Mouse (Mus musculus) heart, postnatal 14 days (tissue): ENCODE results near the gene Lancl2. TPM values are rescaled to one million over a fixed set of nuclear protein-coding genes. Genes with fewer than 3 reads are reported as not detected.

ENCODE experiments used
- DNase-seq, 2 experiments: peaks; one replicate each; pipeline ENCODE4 v3.0.0; 2021 to 2022
- intact Hi-C: fragments of 180-260 bp; cut with DNase I; formaldehyde crosslinking; loops from one replicate; pipeline ENCODE4 v1.15.1; 2025
- long read RNA-seq, 2 experiments: library from polyadenylated mRNA; stranded (forward); transcript quantifications; one replicate each; pipeline ENCODE4 v2.0.0; 2021
- total RNA-seq, 2 experiments: library from RNA; stranded (reverse); gene quantifications; 2 replicates each; pipeline ENCODE4 v1.2.3; 2021

Gene Lancl2
- 10 to 100 TPM; 13.0 to 15.2 TPM for total RNA-seq
- long read RNA-seq, experiment 1, transcript Lancl2-201 (9 exons, 2,509 nt), result major isoform, 12 of 12 reads
- long read RNA-seq, experiment 1, partial matches to known transcripts, result 0 of 12 reads
- long read RNA-seq, experiment 1, other reads (novel, unspliced or antisense), result 0 of 12 reads
- long read RNA-seq, experiment 2, transcript Lancl2-201 (9 exons, 2,509 nt), result major isoform, 9 of 10 reads
- long read RNA-seq, experiment 2, partial matches to known transcripts, result 0 of 10 reads
- long read RNA-seq, experiment 2, other reads (novel, unspliced or antisense), result 1 of 10 reads

DNA sequence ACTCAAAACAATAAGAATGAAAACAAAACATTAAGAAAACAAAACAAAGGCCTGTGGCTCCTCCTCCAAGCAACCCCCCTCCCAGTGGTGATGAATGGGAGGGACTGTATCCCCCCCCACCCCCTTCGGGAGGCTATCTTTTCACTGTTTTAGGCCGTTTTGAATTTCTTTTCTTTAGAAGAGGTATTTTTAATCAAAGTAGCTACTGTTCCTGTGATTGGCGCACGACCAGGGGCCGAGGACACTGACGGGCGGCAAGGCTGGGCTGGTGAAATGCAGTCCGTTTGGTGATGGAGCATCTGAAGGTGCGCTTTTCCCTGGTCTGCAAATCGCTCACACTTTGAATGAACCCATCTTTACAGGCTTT, at the start of gene Lancl2:
Gene Lancl2, plus strand, starts transcription at position 165 of the 367 bp plus-strand sequence.
- intact Hi-C loops, result loop anchor here (10.0 kb wide), 2 partner anchors 122 to 168 kb away; partner anchors contain the start of genes Ppm1k and Vopp1
- peak in 1 of 2 experiments; percentile 38 for DNase-seq

GRCm38 (mm10) chr6:57661295-57661694, 41.0 kb upstream of the Lancl2 start:
- intact Hi-C loops, result no loop called here
- DNase-seq, result no peak

- DNase-seq, result no peak
- intact Hi-C loops, result no loop called here
These were observed 18.2 kb upstream of the Lancl2 start for GRCm38 (mm10) chr6:57684156-57684555.

GRCm38 (mm10) chr6:57691467-57692261, 10.7 kb upstream of the Lancl2 start, which contains the start of gene Pyurf:
Pyurf (minus strand) TSS chr6:57692078.
- DNase-seq, result peak; percentile 82 to 89
- intact Hi-C loops, result no loop called here

GRCm38 (mm10) chr6:57693116-57693515, 9.2 kb upstream of the Lancl2 start:
- DNase-seq, result no peak
- intact Hi-C loops, result no loop called here

- intact Hi-C loops, result loop anchor here (10.0 kb wide), 2 partner anchors 123 to 167 kb away; partner anchors contain the start of genes Ppm1k and Vopp1
These were observed 654 bp upstream of the Lancl2 start for GRCm38 (mm10) chr6:57701686-57702085.

GRCm38 (mm10) chr6:57702743-57703499, 581 bp downstream of the Lancl2 start:
- peak; percentile 95 to 96 for DNase-seq
- intact Hi-C loops, result loop anchor here (10.0 kb wide), 2 partner anchors 122 to 168 kb away; partner anchors contain the start of genes Ppm1k and Vopp1

More at GRCm38 (mm10) chr6:57701686-57702085, 654 bp upstream of the Lancl2 start:
- DNase-seq, result no peak

- DNase-seq, result peak; percentile 10 to 12
- intact Hi-C loops, result loop anchor here (10.0 kb wide), 2 partner anchors 121 to 169 kb away; partner anchors contain the start of genes Ppm1k and Vopp1
These were observed 1.4 kb downstream of the Lancl2 start for GRCm38 (mm10) chr6:57703703-57704102.

GRCm38 (mm10) chr6:57706721-57707120, 4.4 kb downstream of the Lancl2 start:
- no peak for DNase-seq
- intact Hi-C loops, result loop anchor here (10.0 kb wide), 2 partner anchors 118 to 172 kb away; partner anchors contain the start of genes Ppm1k and Vopp1

- DNase-seq, result no peak
- intact Hi-C loops, result no loop called here
These were observed 9.4 kb downstream of the Lancl2 start for GRCm38 (mm10) chr6:57711726-57712125.

- DNase-seq, result no peak
- intact Hi-C loops, result no loop called here
These were observed 19.0 kb downstream of the Lancl2 start for GRCm38 (mm10) chr6:57721347-57721746.

DNA sequence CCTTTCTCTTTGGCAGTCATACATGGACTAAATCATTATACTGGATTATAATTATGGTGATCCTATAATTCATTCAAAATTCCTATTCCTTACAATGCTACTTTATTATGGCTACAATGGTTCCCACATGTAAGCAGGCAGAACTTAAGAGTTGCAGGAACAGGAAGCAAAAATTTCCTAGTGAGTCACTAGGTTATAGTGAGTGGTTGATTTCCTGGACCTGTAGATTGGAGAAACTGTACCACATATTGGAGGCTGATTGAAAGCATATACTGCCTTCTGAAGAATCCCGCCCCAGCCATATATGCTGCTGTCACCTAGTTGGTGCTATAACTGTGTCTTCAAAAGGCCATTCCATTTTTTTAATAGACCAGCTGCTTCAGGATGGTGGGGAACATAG, 40.4 kb downstream of the Lancl2 start:
- DNase-seq, result no peak
- intact Hi-C loops, result no loop called here

DNA sequence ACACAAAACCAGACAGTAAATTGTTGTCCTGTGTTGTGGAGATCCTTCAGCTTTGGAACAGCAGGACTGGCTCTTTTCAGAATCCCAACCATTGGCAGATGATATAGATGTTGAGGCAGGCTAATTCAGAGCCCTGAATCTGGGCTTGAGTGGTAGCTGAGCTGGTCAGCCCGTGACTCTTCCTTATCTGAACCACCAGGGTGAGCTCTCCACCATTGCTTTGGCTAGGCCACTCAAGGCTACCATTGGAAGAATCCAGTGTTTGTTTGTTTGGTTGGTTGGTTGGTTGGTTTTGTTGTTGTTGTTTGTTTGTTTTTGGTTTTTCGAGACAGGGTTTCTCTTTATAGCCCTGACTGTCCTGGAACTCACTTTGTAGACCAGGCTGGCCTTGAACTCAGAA, 41.0 kb downstream of the Lancl2 start:
- peak in 1 of 2 experiments; percentile 5 for DNase-seq
- intact Hi-C loops, result no loop called here

DNA sequence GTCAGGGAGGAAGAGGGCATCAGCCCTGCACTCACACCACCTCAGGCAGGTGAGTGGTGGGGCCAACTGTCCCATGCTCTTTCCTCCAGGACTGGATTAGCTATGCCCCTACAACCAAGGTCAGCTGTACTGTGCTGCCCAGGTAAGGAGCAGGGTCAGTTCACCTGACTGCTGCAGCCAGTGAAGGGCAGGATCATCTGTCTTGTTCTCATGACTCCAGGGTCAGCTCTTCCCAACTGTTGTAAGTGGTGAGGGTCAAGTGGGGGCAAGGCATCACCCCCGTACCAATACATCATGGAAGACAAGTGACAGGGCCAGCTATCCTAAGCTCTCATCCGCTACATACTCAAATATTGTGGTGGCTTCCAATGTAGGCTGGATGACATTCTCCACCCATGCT, 41.8 kb downstream of the Lancl2 start:
- no peak for DNase-seq
- intact Hi-C loops, result no loop called here

- no peak for DNase-seq
- intact Hi-C loops, result no loop called here
These were observed 42.8 kb downstream of the Lancl2 start for GRCm38 (mm10) chr6:57744974-57745747.

DNA sequence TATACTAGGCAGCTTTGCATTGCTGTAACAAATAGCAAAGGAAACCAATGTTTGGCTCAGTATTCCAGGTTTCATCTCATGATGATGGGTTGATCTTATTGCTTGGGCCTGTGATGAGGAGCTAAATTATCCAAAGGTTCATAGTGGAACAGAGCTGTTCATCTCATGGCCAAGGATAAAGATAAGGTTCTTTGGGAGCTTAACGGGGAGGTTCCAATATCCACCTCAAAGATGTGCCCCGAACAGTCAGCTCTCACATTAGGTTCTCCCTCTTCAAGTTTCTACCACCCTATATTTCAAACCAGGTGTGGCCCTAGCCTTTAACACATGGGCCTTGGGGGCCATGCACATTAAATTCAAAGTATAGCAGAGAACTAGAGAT, 43.4 kb downstream of the Lancl2 start:
- no peak for DNase-seq
- intact Hi-C loops, result no loop called here

DNA sequence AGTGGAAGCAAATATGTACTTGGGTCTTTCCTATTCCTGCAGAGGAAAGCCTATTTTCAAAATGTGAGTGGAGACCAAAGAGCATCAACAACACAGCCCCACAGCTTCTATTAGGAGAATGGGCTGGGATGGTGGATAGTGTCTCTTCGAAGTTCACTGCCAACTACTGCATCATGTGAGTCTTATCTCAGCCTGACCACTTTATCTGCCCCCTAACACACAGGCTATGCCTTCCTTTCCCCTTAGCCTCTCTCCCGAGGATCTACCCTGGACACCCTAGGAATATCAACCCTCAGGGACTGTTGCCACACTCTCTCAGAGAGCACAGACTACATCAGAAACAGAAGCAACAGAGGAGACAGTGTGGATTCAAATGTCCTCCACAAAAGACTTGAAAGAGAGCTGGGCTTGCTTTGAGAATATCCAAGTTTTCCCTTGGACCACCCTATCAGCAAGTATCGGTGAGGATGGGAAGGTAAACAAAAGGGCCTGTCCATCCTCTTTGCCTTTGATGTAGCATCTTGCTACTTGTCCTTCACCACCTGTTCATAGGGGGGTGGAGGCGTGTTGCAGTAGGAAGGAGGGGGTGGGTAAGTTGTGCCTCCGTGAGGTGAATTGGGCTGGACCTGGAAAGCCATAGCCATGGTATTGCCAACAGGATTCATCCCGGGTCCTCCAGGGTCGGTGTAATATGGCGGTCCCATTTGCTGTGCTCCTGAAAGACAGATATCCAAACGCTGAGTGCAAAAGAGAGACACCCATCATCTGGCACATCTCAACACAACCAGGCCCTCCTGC, 51.8 kb downstream of the Lancl2 start:
- intact Hi-C loops, result no loop called here

DNA sequence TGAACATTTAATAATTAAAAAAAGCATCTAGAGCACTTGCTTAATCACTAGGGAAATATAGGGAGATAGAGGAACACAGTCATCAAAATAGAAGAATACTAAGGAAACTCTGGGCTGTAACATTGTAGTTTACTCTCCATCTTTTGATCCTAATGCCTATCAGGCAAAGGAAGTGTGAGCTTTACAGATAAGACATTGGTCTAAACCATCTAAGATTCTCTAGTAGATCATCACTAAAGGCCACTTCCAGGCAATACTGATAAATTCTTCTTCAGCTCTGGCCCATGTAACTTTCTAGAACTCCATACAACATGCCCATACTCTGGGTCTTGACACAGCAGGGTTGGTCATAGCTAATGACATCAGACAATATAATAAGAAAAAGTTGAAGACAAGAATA, 60.7 kb downstream of the Lancl2 start:
- DNase-seq, result no peak
- intact Hi-C loops, result no loop called here

More for the DNA sequence above, 51.8 kb downstream of the Lancl2 start:
- DNase-seq, result no peak
